25 mouse cellular contexts compared by ENCODE assay signal in the genomic region with DNA sequence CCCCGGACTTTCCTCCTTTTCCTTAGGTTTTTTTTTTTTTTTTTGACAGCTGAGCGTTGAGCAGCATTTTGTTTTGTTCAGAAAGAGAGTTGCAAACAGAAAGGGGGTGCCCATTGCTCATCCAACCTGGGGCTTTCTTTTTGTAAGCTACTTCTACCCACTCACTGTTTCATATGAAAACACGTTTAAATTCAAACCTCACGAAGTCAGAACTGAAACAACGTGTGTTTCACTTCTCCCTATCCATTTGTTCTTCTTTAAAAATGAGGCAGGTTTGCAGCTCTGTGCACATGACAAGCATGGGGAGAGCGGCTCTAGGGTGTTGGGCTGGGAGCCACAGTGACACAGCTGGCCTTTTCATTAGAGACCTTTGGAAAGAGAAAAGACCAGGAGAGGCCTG. TPM values are rescaled to one million over a fixed set of nuclear protein-coding genes. Genes with fewer than 3 reads are reported as not detected.
DNase-seq lines count a peak whose midpoint lies in the region; ATAC-seq and TF ChIP-seq lines count a peak whose summit lies in the region.
"Had no signal": no experiment of that assay in that cellular context is flagged by ENCODE, and none has a peak within 500 bp of the region (broad histone marks: within the 10 kb centered on the region; RNA-seq: fewer than 3 reads in every experiment).

No protein-coding gene starts in this region.

- intact Hi-C loops in heart, postnatal 10 days (cut with DNase I): no loop called here

- TF ChIP-seq CTCF in CH12.LX (conservative IDR thresholded peaks at IDR 0.05 in 1 of 2, IDR thresholded peaks at IDR 0.05 in 1 of 2; ENCODE audit: low read depth in 2 of 2, low read length in 2 of 2): no peak

- no peaks in the 10 kb centered on the region for H3K36me3 ChIP-seq in CH12.LX (replicated peaks in 1 of 2; ENCODE audit: control insufficient read depth in 1 of 2, insufficient read depth in 1 of 2, low read length in 1 of 2)
- H3K36me3 ChIP-seq in midbrain, embryonic 11.5 days (ENCODE audit: control insufficient read depth, insufficient read depth, low read length): no peaks in the 10 kb centered on the region
- H3K36me3 ChIP-seq: forebrain, embryonic 10.5 days; hindbrain, embryonic 15.5 days; intestine, embryonic 15.5 days; midbrain, embryonic 10.5 days; neural tube, embryonic 12.5 days had no signal

- dilution Hi-C loops in CH12.LX (cut with MboI; ENCODE audit: extremely low pct_ligation_motif_present, extremely low pct_unique_long_range_greater_than_20kb, low sequenced_read_pairs): no loop called here

- H3K27me3 ChIP-seq in CH12.LX (replicated peaks): no peaks in the 10 kb centered on the region
- peaks cover 25% of the 10 kb centered on the region for H3K27me3 ChIP-seq in midbrain, embryonic 11.5 days (ENCODE audit: control insufficient read depth, insufficient read depth, low read length)
- H3K27me3 ChIP-seq: intestine, embryonic 15.5 days had no signal

- H3K4me1 ChIP-seq in CH12.LX (ENCODE audit: control insufficient read depth in 1 of 2, insufficient read depth in 2 of 2): peaks cover 23 to 52% of the 10 kb centered on the region in 2 experiments
- H3K4me1 ChIP-seq in brown adipose tissue, adult 24 weeks (ENCODE audit: control insufficient read depth, insufficient read depth, insufficient read length, low read length): peaks cover 6% of the 10 kb centered on the region
- H3K4me1 ChIP-seq in midbrain, embryonic 11.5 days (ENCODE audit: control insufficient read depth, insufficient read depth, low read length): no peaks in the 10 kb centered on the region
- H3K4me1 ChIP-seq: forebrain, embryonic 10.5 days; hindbrain, embryonic 15.5 days; intestine, embryonic 15.5 days; midbrain, embryonic 10.5 days; neural tube, embryonic 12.5 days had no signal

- H3K4me3 ChIP-seq in CH12.LX (replicated peaks in 1 of 3; ENCODE audit: low read depth in 2 of 3, low read length in 2 of 3, poor library complexity in 1 of 3): no peak overlapping the region
- no peak overlapping the region for H3K4me3 ChIP-seq in brown adipose tissue, adult 24 weeks (ENCODE audit: insufficient read depth, low read depth, low read length)
- no peak overlapping the region for H3K4me3 ChIP-seq in midbrain, embryonic 11.5 days (ENCODE audit: low read depth, low read length)
- H3K4me3 ChIP-seq: forebrain, embryonic 10.5 days; hindbrain, embryonic 15.5 days; intestine, embryonic 15.5 days; midbrain, embryonic 10.5 days; neural tube, embryonic 12.5 days had no signal

- TF ChIP-seq POLR2A in CH12.LX (IDR thresholded peaks at IDR 0.05; ENCODE audit: low read depth, low read length): peak; percentile 49; the same call in 1 of the 2 replicates

- in situ Hi-C loops in CH12.LX (cut with MboI; ENCODE audit: low pct_ligation_motif_present, low pct_unique_long_range_greater_than_20kb, low sequenced_read_pairs): no loop called here

- H3K27ac ChIP-seq in CH12.LX (ENCODE audit: insufficient read depth, low read depth): peak overlapping the region; percentile 97
- H3K27ac ChIP-seq in brown adipose tissue, adult 24 weeks (replicated peaks; ENCODE audit: low read depth, low read length): peak overlapping the region; percentile 77; the same call in 1 of the 2 replicates
- no peak overlapping the region for H3K27ac ChIP-seq in midbrain, embryonic 11.5 days (ENCODE audit: low read depth, low read length)
- H3K27ac ChIP-seq: forebrain, embryonic 10.5 days; hindbrain, embryonic 15.5 days; intestine, embryonic 15.5 days; midbrain, embryonic 10.5 days; neural tube, embryonic 12.5 days; stomach, postnatal 0 days had no signal

- 0 out of 2 replicates have a peak overlapping the region, but pooled peaks have one; percentile 24 for H3K9ac ChIP-seq in CH12.LX (ENCODE audit: insufficient read depth, low read depth)
- no peak overlapping the region for H3K9ac ChIP-seq in midbrain, embryonic 11.5 days (ENCODE audit: low read length)
- H3K9ac ChIP-seq: hindbrain, embryonic 15.5 days; intestine, embryonic 15.5 days; neural tube, embryonic 12.5 days had no signal

- H3K4me2 ChIP-seq in CH12.LX (ENCODE audit: insufficient read depth, low read depth, poor library complexity, severe bottlenecking): peak overlapping the region; percentile 21; the same call in 1 of the 2 replicates
- no peak overlapping the region for H3K4me2 ChIP-seq in midbrain, embryonic 11.5 days
- H3K4me2 ChIP-seq: hindbrain, embryonic 15.5 days; intestine, embryonic 15.5 days; liver, embryonic 11.5 days; neural tube, embryonic 12.5 days had no signal

- TF ChIP-seq RAD21 in CH12.LX (IDR thresholded peaks at IDR 0.05; ENCODE audit: low read depth, low read length): no peak

- H3K9me3 ChIP-seq in CH12.LX (replicated peaks; ENCODE audit: low read length): no peaks in the 10 kb centered on the region
- no peaks in the 10 kb centered on the region for H3K9me3 ChIP-seq in midbrain, embryonic 11.5 days (ENCODE audit: control insufficient read depth, low read length)
- H3K9me3 ChIP-seq: forebrain, embryonic 10.5 days; hindbrain, embryonic 15.5 days; intestine, embryonic 15.5 days; midbrain, embryonic 10.5 days; neural tube, embryonic 12.5 days had no signal

- no peaks in the 10 kb centered on the region for H3K79me2 ChIP-seq in CH12.LX (replicated peaks; ENCODE audit: control insufficient read depth, extremely low read depth, insufficient read depth, poor library complexity, severe bottlenecking)

- WGBS in midbrain, embryonic 11.5 days: 83% methylated on average over 6 of the region's 6 CpGs

- peak; percentile 85 for TF ChIP-seq EP300 in CH12.LX (IDR thresholded peaks at IDR 0.05; ENCODE audit: low read length)

- 0 out of 2 replicates have a peak, but pooled peaks have one; percentile 51 for ATAC-seq in monocyte, adult 5-6 weeks (replicated peaks; ENCODE audit: insufficient number of reproducible peaks, low FRiP score, low TSS enrichment, poor library complexity, severe bottlenecking)
- ATAC-seq in midbrain, embryonic 11.5 days (ENCODE audit: low FRiP score): no peak
- ATAC-seq: intestine, embryonic 15.5 days; Patski had no signal

- DNase-seq in heart, postnatal 10 days: peak; percentile 31 to 32
- no peak for DNase-seq in heart, postnatal 4 days
- peak; percentile 62 for DNase-seq in CH12.LX (ENCODE audit: extremely low read depth)
- DNase-seq in lung, postnatal 25 days (ENCODE audit: low spot score): no peak
- no peak for DNase-seq in midbrain, embryonic 11.5 days (ENCODE audit: low spot score, missing footprints)
- DNase-seq: adrenal gland, postnatal 10 days; cerebellum, adult 2 months; kidney, adult 9 months; kidney, postnatal 36 days; layer of hippocampus, adult 9-11 months; lung, adult 18-20 months; lung, postnatal 36 days; right cerebral cortex, adult 18-20 months; spleen, adult 18-20 months; thymus, postnatal 25 days had no signal

TF ChIP-seq in CH12.LX, 34 proteins besides CTCF, POLR2A, EP300 and RAD21:
- TF ChIP-seq UBTF (IDR thresholded peaks at IDR 0.05; ENCODE audit: low read depth, low read length): no peak
- peak; percentile 97 for TF ChIP-seq BHLHE40 (IDR thresholded peaks at IDR 0.05; ENCODE audit: low read depth, low read length)
- TF ChIP-seq TCF12 (IDR thresholded peaks at IDR 0.05; ENCODE audit: low read depth, low read length): peak; percentile 66; the same call in 1 of the 2 replicates
- peak; percentile 91 for TF ChIP-seq IRF4 (IDR thresholded peaks at IDR 0.05; ENCODE audit: low read depth, low read length)
- TF ChIP-seq ZNF384 (IDR thresholded peaks at IDR 0.05; ENCODE audit: low read depth, low read length): peak; percentile 69
- peak; percentile 77 for TF ChIP-seq ETS1 (conservative IDR thresholded peaks at IDR 0.05; ENCODE audit: low read depth, low read length)
- no peak for TF ChIP-seq GABPA (IDR thresholded peaks at IDR 0.05; ENCODE audit: insufficient replicate concordance, low read depth, low read length)
- TF ChIP-seq SMC3 (IDR thresholded peaks at IDR 0.05; ENCODE audit: low read depth, low read length): peak; percentile 19; the same call in 1 of the 2 replicates
- no peak for TF ChIP-seq ZC3H11A (IDR thresholded peaks at IDR 0.05; ENCODE audit: low read depth, low read length)
- TF ChIP-seq MXI1 (IDR thresholded peaks at IDR 0.05; ENCODE audit: low read depth, low read length): peak; percentile 66; the same call in 1 of the 2 replicates
- TF ChIP-seq ZKSCAN1 (IDR thresholded peaks at IDR 0.05; ENCODE audit: borderline replicate concordance, low read depth, low read length): no peak
- no peak for TF ChIP-seq E2F4 (IDR thresholded peaks at IDR 0.05; ENCODE audit: insufficient replicate concordance, low read depth, low read length)
- TF ChIP-seq MEF2A (IDR thresholded peaks at IDR 0.05; ENCODE audit: borderline replicate concordance, low read depth, low read length): 0 out of 2 replicates have a peak, but pooled peaks have one; percentile 46
- TF ChIP-seq JUND (conservative IDR thresholded peaks at IDR 0.05; ENCODE audit: low read depth, low read length): no peak
- TF ChIP-seq HCFC1 (IDR thresholded peaks at IDR 0.05; ENCODE audit: low read depth, low read length): no peak
- no peak for TF ChIP-seq ZMIZ1 (IDR thresholded peaks at IDR 0.05; ENCODE audit: low read depth, low read length)
- TF ChIP-seq RCOR1 (conservative IDR thresholded peaks at IDR 0.05; ENCODE audit: low read depth, low read length): peak; percentile 54; the same call in 1 of the 2 replicates
- peak; percentile 72; the same call in 1 of the 2 replicates for TF ChIP-seq MYC (IDR thresholded peaks at IDR 0.05; ENCODE audit: low read depth, low read length)
- no peak for TF ChIP-seq JUN (IDR thresholded peaks at IDR 0.05; ENCODE audit: insufficient read depth, low read depth, low read length)
- TF ChIP-seq ELF1 (IDR thresholded peaks at IDR 0.05; ENCODE audit: low read depth, low read length): no peak
- TF ChIP-seq MAZ (IDR thresholded peaks at IDR 0.05; ENCODE audit: low read depth, low read length): no peak
- TF ChIP-seq MAX (IDR thresholded peaks at IDR 0.05; ENCODE audit: low read length): peak; percentile 48; the same call in 1 of the 2 replicates
- TF ChIP-seq CHD2 (IDR thresholded peaks at IDR 0.05; ENCODE audit: low read length): peak; percentile 64; the same call in 1 of the 2 replicates

RNA-seq across cellular contexts. Expression of gene Tmsb4x, which starts 33.8 kb away (rescaled TPM):
- total RNA-seq in heart, postnatal 10 days (2021): 100 to 1,000 TPM; 782 to 828 TPM
- 100 to 1,000 TPM; 856 to 962 TPM for total RNA-seq in heart, postnatal 4 days (2021)
- total RNA-seq in CH12.LX (2012; rRNA removed) (2,307 and 2,940 TPM in 2 replicates), CH12.LX (2014; rRNA removed) (6,726 and 7,895 TPM in 2 replicates)
- polyA plus RNA-seq in CH12.LX (2012; ENCODE audit: insufficient read length, low read depth): 1,685 and 1,828 TPM in 2 replicates
- polyA plus RNA-seq in brown adipose tissue, adult 24 weeks (2012; ENCODE audit: insufficient read depth, insufficient read length, missing spikeins): 941 and 1,203 TPM in 2 replicates
- total RNA-seq in monocyte, adult 5-6 weeks (2017): 8,846 to 11,803 TPM (median 11,494 TPM) in 3 replicates
- 5,801 and 6,146 TPM in 2 replicates for polyA plus RNA-seq in midbrain, embryonic 11.5 days (2014; fragmentation: Nextera tagmentation; extraction: Ambion mirVana)

Comparison
In these comparisons a context has a peak if more than half of its experiments do, and no peak if none do; other contexts are left out.
1. DNase-seq: peak in heart, postnatal 10 days (2 of 2) and CH12.LX (single experiment); none in heart, postnatal 4 days (single experiment), lung, postnatal 25 days (single experiment) and midbrain, embryonic 11.5 days (single experiment).